Mouse (Mus musculus) left cerebral cortex, adult 8-10 months (tissue): ENCODE results near the gene Mtss1l. TPM values are rescaled to one million over a fixed set of nuclear protein-coding genes. Genes with fewer than 3 reads are reported as not detected.

Experiments
- DNase-seq, 2 experiments: peaks; one replicate each; pipeline ENCODE4 v3.0.0; 2022; ENCODE audit warnings: low spot score in 2 of 2
- total RNA-seq, 4 experiments: library from RNA; stranded (reverse); gene quantifications; 2 replicates each; pipeline ENCODE4 v1.2.4; 2022

The Mtss1l gene
- total RNA-seq, 4 experiments from 2014 or later, result 206 to 236 (median 215) TPM

- DNase-seq, result no peak
These were observed 17.4 kb downstream of the Mtss1l start for GRCm38 (mm10) chr8:110738591-110739195.

DNA sequence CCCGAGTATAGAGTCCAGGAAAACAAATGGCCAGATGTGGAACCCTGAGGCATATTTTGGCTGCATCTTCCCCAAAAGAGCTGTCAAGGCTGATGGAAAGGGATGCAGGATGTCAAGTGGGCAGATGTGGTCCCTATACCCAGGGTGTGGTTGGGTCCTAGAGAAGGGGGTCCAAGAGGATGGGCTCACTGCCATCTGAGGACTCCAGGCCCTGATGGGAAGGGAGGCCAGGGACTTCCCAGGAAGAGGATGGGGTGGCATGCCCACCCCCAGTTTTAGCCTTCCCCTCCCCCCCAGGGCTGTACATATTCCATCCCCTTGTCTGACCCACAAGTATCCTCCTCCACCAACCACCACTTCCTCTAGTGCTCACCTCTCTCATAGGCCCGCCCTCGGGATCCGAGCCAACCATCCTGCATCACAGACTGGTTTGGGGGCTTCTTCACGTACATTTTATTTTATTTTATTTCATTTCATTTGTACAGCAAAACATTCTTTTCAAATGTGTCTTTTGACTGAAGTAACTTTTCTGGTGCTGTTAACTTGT is 19.4 kb downstream of the Mtss1l start:
- DNase-seq, result no peak

- DNase-seq, result no peak
These were observed 20.7 kb downstream of the Mtss1l start for GRCm38 (mm10) chr8:110741816-110742451.

GRCm38 (mm10) chr8:110742452-110742818 is 21.2 kb downstream of the Mtss1l start:
- no peak for DNase-seq

- no peak for DNase-seq
These were observed 23.9 kb downstream of the Mtss1l start for GRCm38 (mm10) chr8:110745162-110745561.

DNA sequence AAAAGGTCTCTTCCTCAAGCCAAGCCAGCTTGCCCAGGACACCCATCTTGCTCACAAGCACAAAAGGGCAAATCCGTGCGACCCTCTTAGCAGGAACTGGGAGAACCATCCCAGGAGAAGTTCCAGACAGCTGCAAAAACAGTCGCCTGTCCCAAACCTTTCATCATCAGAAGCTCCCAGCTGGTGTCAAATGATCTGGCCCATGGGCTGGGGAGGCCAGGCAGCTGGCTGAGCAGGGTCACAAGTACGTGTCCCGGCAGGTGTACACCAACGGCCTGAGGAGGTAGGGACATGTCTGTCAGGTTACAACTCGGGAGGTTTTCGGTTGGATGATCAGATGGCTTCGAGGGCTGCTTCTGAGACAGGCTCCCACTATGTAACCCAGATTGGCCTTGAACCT is 25.4 kb downstream of the Mtss1l start:
- DNase-seq, result no peak

DNA sequence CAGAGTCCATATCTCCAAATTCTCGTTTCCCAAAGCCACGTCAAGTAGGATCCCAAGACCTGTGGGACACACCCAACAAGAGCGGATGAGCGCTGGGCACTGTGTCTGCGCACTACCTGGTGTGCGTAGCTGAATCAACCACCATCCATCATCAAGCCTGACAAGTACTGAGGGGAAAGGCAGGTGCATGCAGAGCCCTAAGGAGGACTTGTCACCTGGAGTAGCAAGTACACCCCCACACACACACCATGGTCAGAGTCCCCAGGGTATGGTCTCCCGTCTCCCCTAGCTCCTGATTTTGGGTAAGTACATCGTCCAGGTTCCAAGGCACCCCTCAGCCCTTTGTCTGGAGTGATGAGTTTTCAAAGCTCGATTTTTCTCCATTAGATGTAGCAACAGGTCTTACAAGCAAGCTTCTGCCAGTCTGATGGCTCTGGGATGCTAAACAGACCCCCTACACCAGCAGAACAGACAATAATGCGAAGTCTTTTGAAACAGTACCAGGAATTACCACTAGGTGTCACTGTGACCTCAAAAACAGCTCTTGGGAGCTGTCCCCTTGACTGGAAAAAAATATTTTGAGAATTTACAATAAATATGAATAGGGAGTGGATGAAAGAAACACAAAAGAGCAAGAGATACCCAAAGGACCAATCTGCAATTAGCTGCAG is 28.4 kb downstream of the Mtss1l start:
- DNase-seq, result no peak

GRCm38 (mm10) chr8:110750269-110750668 is 29.0 kb downstream of the Mtss1l start:
- no peak for DNase-seq

- no peak for DNase-seq
These were observed 30.2 kb downstream of the Mtss1l start for GRCm38 (mm10) chr8:110751490-110751889.

DNA sequence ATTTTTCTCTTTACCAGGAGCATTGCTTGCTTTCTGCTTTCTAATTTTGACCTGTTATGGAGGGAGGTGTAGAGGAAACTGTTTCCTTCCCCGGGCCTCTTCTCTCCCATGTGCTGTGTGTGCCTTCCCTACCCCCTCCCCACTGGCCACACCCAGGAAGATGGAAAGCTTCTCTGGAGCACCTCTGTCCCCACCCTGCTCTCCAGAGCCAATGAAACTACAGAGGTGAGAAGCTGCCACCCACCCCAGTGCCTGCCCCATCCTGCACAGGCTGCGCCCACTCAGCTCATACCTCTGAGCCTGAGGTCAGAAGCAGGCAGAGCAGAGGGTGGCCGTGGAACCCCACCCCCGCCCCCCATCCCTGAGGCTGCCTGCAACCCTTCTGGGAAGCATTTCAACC is 33.4 kb downstream of the Mtss1l start:
- DNase-seq, result peak in 1 of 2 experiments; percentile 71

DNA sequence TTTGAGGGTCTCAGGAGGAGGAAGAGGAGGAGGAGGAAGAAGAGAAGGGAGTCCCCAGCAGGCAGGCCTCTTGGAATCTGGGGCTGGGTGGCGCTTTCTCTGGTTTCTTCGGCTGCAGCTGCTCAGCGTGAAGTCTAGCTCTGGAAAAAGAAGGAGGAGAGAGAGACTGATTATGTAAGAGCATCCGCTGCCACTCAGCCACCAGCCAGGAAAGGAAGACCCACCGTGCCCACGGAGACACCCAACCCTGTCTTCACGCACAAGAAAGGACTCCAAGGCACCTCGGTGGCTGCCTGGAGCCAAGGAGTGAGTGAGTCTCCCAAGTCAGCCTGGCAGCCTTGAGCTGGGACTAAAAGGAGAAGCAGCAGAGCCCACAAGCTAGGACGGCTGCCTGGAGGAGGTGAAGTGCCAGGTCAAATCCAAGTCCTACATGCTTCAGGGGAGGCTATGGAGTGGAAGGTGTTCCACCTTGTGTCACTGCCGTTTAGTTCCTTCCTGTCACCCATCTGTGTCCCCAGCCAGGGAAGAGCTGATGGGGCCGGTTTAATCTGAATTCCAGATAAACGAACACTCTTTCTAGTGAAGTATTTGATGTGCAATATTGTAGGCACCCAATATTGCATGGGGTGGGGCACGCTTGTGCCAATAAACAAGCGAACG is 34.4 kb downstream of the Mtss1l start:
- peak; percentile 56 to 78 for DNase-seq

DNA sequence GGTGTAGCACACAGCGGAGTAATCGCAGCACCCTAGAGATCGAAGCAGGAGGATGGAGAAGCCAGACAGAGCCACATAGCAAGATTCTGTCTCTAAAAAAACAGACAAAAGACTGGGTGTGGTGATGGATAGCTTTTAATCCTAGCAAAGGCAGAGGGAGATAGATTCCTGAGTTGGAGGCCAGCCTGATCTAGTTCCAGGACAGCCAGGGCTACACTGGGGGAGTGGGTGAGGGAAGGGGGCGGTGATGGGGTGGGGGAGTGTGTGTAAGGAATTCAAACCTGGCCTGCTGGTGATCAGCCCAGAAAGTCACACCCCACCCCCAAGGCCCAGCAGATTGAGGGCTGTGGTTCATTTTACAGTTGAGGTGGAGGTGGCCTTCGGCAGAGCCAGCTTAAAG is 34.9 kb downstream of the Mtss1l start:
- DNase-seq, result no peak

GRCm38 (mm10) chr8:110760280-110760940 is 39.1 kb downstream of the Mtss1l start:
- no peak for DNase-seq

GRCm38 (mm10) chr8:110761185-110761584 is 39.9 kb downstream of the Mtss1l start:
- no peak for DNase-seq

- DNase-seq, result no peak
These were observed 40.7 kb downstream of the Mtss1l start for GRCm38 (mm10) chr8:110761988-110762387.

DNA sequence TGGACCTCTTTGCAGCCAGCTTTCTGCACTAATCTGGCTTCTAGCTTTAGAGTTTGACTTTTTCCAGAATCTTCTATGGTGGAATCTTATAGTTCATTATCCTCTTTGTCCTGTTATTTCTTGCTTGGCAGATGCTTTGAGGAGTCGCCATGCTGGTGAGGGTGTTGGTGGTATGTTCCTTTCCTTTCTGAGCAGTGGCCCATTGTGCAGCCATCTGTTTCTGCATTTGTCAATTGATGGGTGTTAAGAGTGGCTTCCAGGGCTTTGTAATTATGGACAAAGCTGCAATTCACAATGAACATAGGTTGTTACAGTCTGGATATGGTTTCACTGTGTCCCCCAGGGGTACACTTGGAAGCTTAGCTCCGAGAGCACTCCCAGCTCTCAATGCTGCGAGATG is 43.4 kb downstream of the Mtss1l start:
- no peak for DNase-seq

GRCm38 (mm10) chr8:110767261-110767660 is 46.0 kb downstream of the Mtss1l start:
- no peak for DNase-seq

- peak in 1 of 2 experiments; percentile 70 for DNase-seq
These were observed 51.2 kb downstream of the Mtss1l start for GRCm38 (mm10) chr8:110772452-110772851.

DNA sequence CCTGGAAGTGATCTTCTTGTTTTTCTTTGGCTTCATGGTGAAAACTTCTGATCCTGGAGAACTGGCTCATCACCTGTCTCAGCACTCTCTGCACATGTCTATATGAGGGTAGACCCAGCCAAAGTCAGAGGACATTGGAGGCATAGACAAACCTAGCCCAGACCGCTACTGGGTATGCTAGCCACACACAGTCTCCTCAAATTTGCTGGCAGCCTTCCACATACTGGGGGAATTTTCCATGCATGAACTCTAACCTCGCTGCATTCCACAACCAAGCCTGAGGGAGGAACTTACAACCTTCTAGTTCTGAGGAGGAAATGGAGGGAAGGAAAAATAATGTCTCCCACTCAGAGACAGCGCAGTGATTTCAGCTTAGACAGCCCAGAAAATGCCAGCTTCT is 52.8 kb downstream of the Mtss1l start:
- DNase-seq, result no peak

DNA sequence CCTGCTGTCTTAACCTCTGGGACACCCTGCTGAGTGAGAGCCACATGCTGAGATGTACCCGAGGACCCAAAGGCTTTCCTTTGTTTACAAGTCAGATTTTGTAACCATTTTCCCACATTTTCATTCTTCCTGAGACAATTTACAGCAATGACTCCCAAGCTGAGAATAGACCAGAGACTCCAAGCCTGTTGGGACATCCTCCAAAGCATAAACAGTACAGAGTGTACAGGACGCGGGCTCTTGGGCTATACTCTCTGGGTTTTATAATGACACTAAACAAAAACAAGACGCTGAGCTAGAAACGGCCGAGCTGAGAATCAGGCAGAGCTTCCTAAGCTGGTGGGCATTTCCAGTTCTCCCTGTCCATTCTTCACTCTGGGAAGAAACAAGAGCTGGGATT is 53.4 kb downstream of the Mtss1l start:
- DNase-seq, result no peak

- DNase-seq, result no peak
These were observed 54.0 kb downstream of the Mtss1l start for GRCm38 (mm10) chr8:110775316-110775715.
